Mouse (Mus musculus) lung, postnatal 0 days (tissue): ENCODE measurements at regions not wholly inside any gene's neighbourhood (a gene's known extent, or its start where the extent isn't known, plus 50 kb on each side); places are given as distances from the start of the nearest gene placed in this dataset.

Source experiments
- CTCF ChIP-seq: IDR thresholded peaks from 2 replicates; pipeline ENCODE4 v1.5.1; 2016; ENCODE audit warnings: antibody characterized with exemption, mild to moderate bottlenecking
- EP300 ChIP-seq: IDR thresholded peaks from 2 replicates; pipeline ENCODE4 v1.6.1; 2016; ENCODE audit warnings: antibody characterized with exemption, mild to moderate bottlenecking, control low read depth

DNA sequence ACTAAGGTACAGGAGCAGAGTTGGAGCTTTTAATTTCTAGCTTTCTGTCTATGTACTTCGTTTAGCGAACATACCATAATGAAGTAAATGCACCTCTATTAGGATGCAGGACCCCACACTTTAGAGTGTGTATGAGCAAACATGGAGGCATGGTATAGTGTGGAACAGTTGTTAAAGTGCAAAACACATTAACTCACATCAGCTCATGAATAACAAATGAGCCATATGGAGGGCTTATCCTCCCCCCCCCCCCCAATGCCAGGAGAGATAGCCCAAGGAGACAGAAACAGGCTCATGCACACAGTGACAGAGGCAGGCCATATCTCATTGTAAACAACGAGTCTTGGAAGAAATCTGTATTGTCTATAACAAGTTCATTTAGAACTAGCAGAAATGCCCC, 270.9 kb upstream of the Sall1 start:
- TF ChIP-seq CTCF (no peak), EP300 (no peak)
